Mouse (Mus musculus): Measurements from ENCODE around the gene Dnajc17. TPM values are rescaled to one million over a fixed set of nuclear protein-coding genes. Genes with fewer than 3 reads are reported as not detected.

Dnajc17 gene
- polyA plus RNA-seq, 1 experiment from 2014 or later, result 28.9 TPM

- Histone ChIP-seq H3K27ac (no peak overlapping the region), H3K36me3 (ENCODE audit: inconsistent target) (no peaks in the 10 kb centered on the region), H3K4me3 (ENCODE audit: inconsistent target) (no peak overlapping the region), H3K79me2 (ENCODE audit: inconsistent target) (no peaks in the 10 kb centered on the region)
- WGBS (ENCODE audit: missing documents), result 15% methylated on average over 2 of the region's 3 CpGs
Observed at GRCm38 (mm10) chr2:119163135-119163534, 45.5 kb downstream of the Dnajc17 start.

GRCm38 (mm10) chr2:119161247-119161646 is 47.3 kb downstream of the Dnajc17 start:
- 100% methylated on average over 2 of the region's 2 CpGs for WGBS (ENCODE audit: missing documents)
- Histone ChIP-seq H3K27ac (no peak overlapping the region), H3K79me2 (ENCODE audit: inconsistent target) (peaks cover 2% of the 10 kb centered on the region; the same call in 1 of the 2 replicates), H3K4me3 (ENCODE audit: inconsistent target) (no peak overlapping the region), H3K36me3 (ENCODE audit: inconsistent target) (no peaks in the 10 kb centered on the region)

GRCm38 (mm10) chr2:119157836-119158235 is 50.8 kb downstream of the Dnajc17 start:
- Histone ChIP-seq H3K79me2 (ENCODE audit: inconsistent target) (peaks cover 21% of the 10 kb centered on the region), H3K4me3 (ENCODE audit: inconsistent target) (no peak overlapping the region), H3K36me3 (ENCODE audit: inconsistent target) (peaks cover 14% of the 10 kb centered on the region; the same call in 1 of the 2 replicates), H3K27ac (no peak overlapping the region)

GRCm38 (mm10) chr2:119156681-119157572 is 51.7 kb downstream of the Dnajc17 start, which contains the start of gene Rmdn3:
Rmdn3 (minus strand) TSS chr2:119157034.
- Histone ChIP-seq H3K36me3 (ENCODE audit: inconsistent target) (peaks cover 23% of the 10 kb centered on the region; the same call in 1 of the 2 replicates), H3K27ac (peak within 1 kb of the TSS; percentile 13; the same call in 1 of the 2 replicates), H3K4me3 (ENCODE audit: inconsistent target) (peak within 1 kb of the TSS; percentile 87), H3K79me2 (ENCODE audit: inconsistent target) (peaks cover 21% of the 10 kb centered on the region)
- WGBS (ENCODE audit: missing documents), result 2% methylated on average over 54 of the region's 57 CpGs

GRCm38 (mm10) chr2:119156081-119156680 is 52.4 kb downstream of the Dnajc17 start:
- peak overlapping the region; percentile 13; the same call in 1 of the 2 replicates for H3K27ac ChIP-seq
- H3K36me3 ChIP-seq (ENCODE audit: inconsistent target), result peaks cover 31% of the 10 kb centered on the region; the same call in 1 of the 2 replicates
- WGBS (ENCODE audit: missing documents), result 2% methylated on average over 34 of the region's 34 CpGs
- peaks cover 21% of the 10 kb centered on the region for H3K79me2 ChIP-seq (ENCODE audit: inconsistent target)
- H3K4me3 ChIP-seq (ENCODE audit: inconsistent target), result peak overlapping the region; percentile 87

- no peak overlapping the region for H3K27ac ChIP-seq
- 91% methylated on average over 9 of the region's 9 CpGs for WGBS (ENCODE audit: missing documents)
- peaks cover 38% of the 10 kb centered on the region; the same call in 1 of the 2 replicates for H3K36me3 ChIP-seq (ENCODE audit: inconsistent target)
- H3K4me3 ChIP-seq (ENCODE audit: inconsistent target), result peak overlapping the region; percentile 87
- peaks cover 21% of the 10 kb centered on the region for H3K79me2 ChIP-seq (ENCODE audit: inconsistent target)
Observed at GRCm38 (mm10) chr2:119155388-119155787, 53.2 kb downstream of the Dnajc17 start.

GRCm38 (mm10) chr2:119154683-119155082 is 53.9 kb downstream of the Dnajc17 start:
- Histone ChIP-seq H3K36me3 (ENCODE audit: inconsistent target) (peaks cover 46% of the 10 kb centered on the region; the same call in 1 of the 2 replicates), H3K27ac (no peak overlapping the region), H3K79me2 (ENCODE audit: inconsistent target) (peaks cover 21% of the 10 kb centered on the region), H3K4me3 (ENCODE audit: inconsistent target) (no peak overlapping the region)
- WGBS (ENCODE audit: missing documents), result 96% methylated on average over 2 of the region's 2 CpGs

- H3K4me3 ChIP-seq (ENCODE audit: inconsistent target), result no peak overlapping the region
- WGBS (ENCODE audit: missing documents), result 89% methylated on average over 6 of the region's 6 CpGs
- H3K79me2 ChIP-seq (ENCODE audit: inconsistent target), result peaks cover 21% of the 10 kb centered on the region
- no peak overlapping the region for H3K27ac ChIP-seq
- peaks cover 69% of the 10 kb centered on the region for H3K36me3 ChIP-seq (ENCODE audit: inconsistent target)
Observed at GRCm38 (mm10) chr2:119152255-119152654, 56.3 kb downstream of the Dnajc17 start.

GRCm38 (mm10) chr2:119147775-119148174 is 60.8 kb downstream of the Dnajc17 start:
- 95% methylated on average over 8 of the region's 8 CpGs for WGBS (ENCODE audit: missing documents)
- peaks cover 96% of the 10 kb centered on the region for H3K36me3 ChIP-seq (ENCODE audit: inconsistent target)

GRCm38 (mm10) chr2:119147160-119147678 is 61.4 kb downstream of the Dnajc17 start:
- Histone ChIP-seq H3K4me3 (ENCODE audit: inconsistent target) (no peak overlapping the region), H3K36me3 (ENCODE audit: inconsistent target) (peaks cover 96% of the 10 kb centered on the region), H3K79me2 (ENCODE audit: inconsistent target) (no peaks in the 10 kb centered on the region), H3K27ac (no peak overlapping the region)
- 97% methylated on average over 12 of the region's 22 CpGs for WGBS (ENCODE audit: missing documents)

More at GRCm38 (mm10) chr2:119147775-119148174, 60.8 kb downstream of the Dnajc17 start:
- Histone ChIP-seq H3K79me2 (ENCODE audit: inconsistent target) (no peaks in the 10 kb centered on the region), H3K27ac (no peak overlapping the region), H3K4me3 (ENCODE audit: inconsistent target) (no peak overlapping the region)

GRCm38 (mm10) chr2:119146435-119146834 is 62.2 kb downstream of the Dnajc17 start:
- WGBS (ENCODE audit: missing documents), result 98% methylated on average over 6 of the region's 6 CpGs
- H3K4me3 ChIP-seq (ENCODE audit: inconsistent target), result no peak overlapping the region
- H3K27ac ChIP-seq, result no peak overlapping the region
- no peaks in the 10 kb centered on the region for H3K79me2 ChIP-seq (ENCODE audit: inconsistent target)
- H3K36me3 ChIP-seq (ENCODE audit: inconsistent target), result peaks cover 96% of the 10 kb centered on the region

GRCm38 (mm10) chr2:119145199-119145598 is 63.4 kb downstream of the Dnajc17 start:
- Histone ChIP-seq H3K27ac (no peak overlapping the region), H3K4me3 (ENCODE audit: inconsistent target) (no peak overlapping the region), H3K79me2 (ENCODE audit: inconsistent target) (no peaks in the 10 kb centered on the region), H3K36me3 (ENCODE audit: inconsistent target) (peaks cover 96% of the 10 kb centered on the region)
- 100% methylated on average over 2 of the region's 2 CpGs for WGBS (ENCODE audit: missing documents)

- Histone ChIP-seq H3K36me3 (ENCODE audit: inconsistent target) (peaks cover 58% of the 10 kb centered on the region), H3K27ac (no peak overlapping the region), H3K4me3 (ENCODE audit: inconsistent target) (no peak overlapping the region), H3K79me2 (ENCODE audit: inconsistent target) (no peaks in the 10 kb centered on the region)
- 85% methylated on average over 5 of the region's 5 CpGs for WGBS (ENCODE audit: missing documents)
Observed at GRCm38 (mm10) chr2:119136346-119136898, 72.2 kb downstream of the Dnajc17 start.

All from macrophage (primary cell).